Mouse (Mus musculus) spleen, adult 2 months (tissue): ENCODE measurements around the gene Nkx1-2. TPM values are rescaled to one million over a fixed set of nuclear protein-coding genes. Genes with fewer than 3 reads are reported as not detected.

Experiments
- DNase-seq, 2 experiments: peaks; one replicate each; pipeline versions ENCODE4 v3.0.0 to v3.0.0-alpha.2; 2012 to 2021; ENCODE audit warnings: low spot score in 2 of 2, low read depth in 1 of 2
- H3K27ac ChIP-seq: fragments of 200-500 bp; 2 replicates; pipeline ENCODE4 v1.5.1; 2012; ENCODE audit warnings: low read length, inconsistent platforms; ENCODE audit not compliant: insufficient read depth
- H3K27me3 ChIP-seq: fragments of 200-500 bp; 2 replicates; pipeline ENCODE4 v1.6.1; 2012; ENCODE audit warnings: mild to moderate bottlenecking, moderate library complexity, low read length, inconsistent platforms; ENCODE audit not compliant: control insufficient read depth, insufficient read depth
- H3K36me3 ChIP-seq: fragments of 200-500 bp; 2 replicates; pipeline ENCODE4 v1.6.1; 2012; ENCODE audit warnings: mild to moderate bottlenecking, low read length, inconsistent platforms; ENCODE audit not compliant: control insufficient read depth, insufficient read depth
- H3K4me1 ChIP-seq: fragments of 200-500 bp; 2 replicates; pipeline ENCODE4 v1.6.1; 2011; ENCODE audit warnings: inconsistent platforms; ENCODE audit not compliant: control insufficient read depth, insufficient read depth, insufficient read length
- H3K4me3 ChIP-seq: fragments of 200-500 bp; 2 replicates; pipeline ENCODE4 v1.5.1; 2011; ENCODE audit warnings: mild to moderate bottlenecking, inconsistent platforms; ENCODE audit not compliant: insufficient read depth, insufficient read length; ENCODE audit errors: extremely low read depth
- CTCF ChIP-seq: fragments of 200-500 bp; IDR thresholded peaks from 2 replicates; pipeline ENCODE4 v1.5.1; 2011; ENCODE audit warnings: mild to moderate bottlenecking, inconsistent platforms; ENCODE audit not compliant: insufficient read depth, insufficient read length, insufficient replicate concordance; ENCODE audit errors: extremely low read depth
- POLR2A ChIP-seq: fragments of 200-500 bp; IDR thresholded peaks from 2 replicates; pipeline ENCODE4 v1.6.1; 2011; ENCODE audit warnings: low read depth, low read length, inconsistent platforms
- WGBS: fragments of 180-500 bp; shearing (Covaris S2); methylation state at CpG from one replicate; pipeline ENCODE4 v1.1.7; 2018; 5-methylcytosine and 5-hydroxymethylcytosine counted together
- polyA plus RNA-seq: library from polyadenylated mRNA; depleted of rRNA; stranded (reverse); fragments of >200 nt; gene quantifications from 2 replicates; pipeline ENCODE4 v1.2.3, GENCODE M21; 2012

The Nkx1-2 gene
- polyA plus RNA-seq, 1 experiment, result 0.19 TPM

DNA sequence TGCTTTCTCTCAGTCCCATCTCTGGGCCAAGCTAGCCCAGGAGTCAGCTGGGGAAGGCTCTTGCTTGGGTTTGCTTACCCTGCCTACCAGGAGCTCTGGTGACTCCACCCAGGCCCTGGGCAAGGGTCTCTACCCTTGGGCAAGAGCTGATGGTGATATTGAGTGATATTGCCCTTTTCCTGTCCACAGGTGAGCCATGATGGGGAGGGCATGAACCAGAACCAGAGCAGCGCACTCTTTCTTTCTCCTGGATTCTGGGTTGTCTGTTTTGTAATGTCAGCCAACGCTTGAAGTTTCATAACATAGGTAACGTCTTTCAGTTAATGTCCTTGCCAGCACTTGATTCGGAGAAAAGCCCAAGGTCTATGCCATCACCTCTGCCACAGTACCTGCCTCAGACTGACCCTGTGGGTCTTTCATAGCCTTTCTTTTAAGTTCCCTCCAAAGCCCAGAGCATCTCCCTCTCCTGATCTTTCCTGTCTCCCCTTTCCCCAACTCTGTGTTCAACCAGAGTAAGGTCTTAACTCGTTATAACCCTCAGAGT lies 17.7 kb upstream of the Nkx1-2 start:
- H3K4me1 ChIP-seq, result no peaks in the 10 kb centered on the region
- no peak overlapping the region for H3K4me3 ChIP-seq
- no peak for DNase-seq
- no peaks in the 10 kb centered on the region for H3K36me3 ChIP-seq
- WGBS, result 94% methylated on average over 5 of the region's 5 CpGs
- H3K27ac ChIP-seq, result no peak overlapping the region
- H3K27me3 ChIP-seq, result no peaks in the 10 kb centered on the region
- TF ChIP-seq POLR2A (no peak), CTCF (no peak)

GRCm38 (mm10) chr7:132616391-132616790 lies 17.0 kb upstream of the Nkx1-2 start:
- no peak for DNase-seq
- Histone ChIP-seq H3K27me3 (no peaks in the 10 kb centered on the region), H3K36me3 (no peaks in the 10 kb centered on the region), H3K4me3 (no peak overlapping the region), H3K27ac (no peak overlapping the region), H3K4me1 (no peaks in the 10 kb centered on the region)
- WGBS, result 87% methylated on average over 6 of the region's 6 CpGs
- no peak for TF ChIP-seq POLR2A
- TF ChIP-seq CTCF, result no peak

DNA sequence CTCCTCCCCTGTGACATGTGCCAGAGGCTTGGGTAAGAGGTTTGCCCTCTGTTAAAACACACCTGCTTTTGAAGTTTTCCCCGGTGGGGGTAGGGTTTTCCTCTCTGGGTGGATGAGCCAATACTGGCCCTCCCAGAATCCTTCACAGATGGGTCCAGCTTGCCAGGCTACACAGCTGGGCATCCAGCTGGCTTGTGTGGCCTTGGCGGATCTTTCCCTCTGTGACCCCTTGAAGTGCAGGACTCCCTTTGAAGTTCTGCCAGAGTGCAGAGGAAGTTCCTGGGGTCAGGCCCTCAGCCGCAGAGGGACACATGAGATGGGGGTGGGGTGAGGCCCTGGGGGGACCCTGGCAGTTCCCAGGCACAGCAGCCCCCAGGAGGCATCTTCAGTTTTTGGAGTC lies 15.9 kb upstream of the Nkx1-2 start:
- Histone ChIP-seq H3K27me3 (no peaks in the 10 kb centered on the region), H3K36me3 (no peaks in the 10 kb centered on the region), H3K4me1 (no peaks in the 10 kb centered on the region), H3K27ac (no peak overlapping the region), H3K4me3 (no peak overlapping the region)
- DNase-seq, result no peak
- TF ChIP-seq POLR2A (no peak), CTCF (no peak)
- 44% methylated on average over 3 of the region's 3 CpGs for WGBS

GRCm38 (mm10) chr7:132611530-132611929 lies 12.1 kb upstream of the Nkx1-2 start:
- Histone ChIP-seq H3K4me3 (no peak overlapping the region), H3K36me3 (no peaks in the 10 kb centered on the region), H3K27me3 (no peaks in the 10 kb centered on the region), H3K4me1 (no peaks in the 10 kb centered on the region), H3K27ac (no peak overlapping the region)
- DNase-seq, result no peak
- 97% methylated on average over 8 of the region's 8 CpGs for WGBS
- no peak for TF ChIP-seq POLR2A
- no peak for TF ChIP-seq CTCF

GRCm38 (mm10) chr7:132610468-132611318 lies 11.3 kb upstream of the Nkx1-2 start, which contains the start of gene Lhpp:
TSS of gene Lhpp (plus strand) at chr7:132610638.
- peak; percentile 65 to 69 for DNase-seq
- TF ChIP-seq CTCF (no peak), POLR2A (no peak)
- Histone ChIP-seq H3K4me1 (no peaks in the 10 kb centered on the region), H3K27me3 (no peaks in the 10 kb centered on the region), H3K36me3 (no peaks in the 10 kb centered on the region), H3K4me3 (peak within 1 kb of the TSS; percentile 77), H3K27ac (peak within 1 kb of the TSS; percentile 16; the same call in 1 of the 2 replicates)
- 8% methylated on average over 44 of the region's 44 CpGs for WGBS

DNA sequence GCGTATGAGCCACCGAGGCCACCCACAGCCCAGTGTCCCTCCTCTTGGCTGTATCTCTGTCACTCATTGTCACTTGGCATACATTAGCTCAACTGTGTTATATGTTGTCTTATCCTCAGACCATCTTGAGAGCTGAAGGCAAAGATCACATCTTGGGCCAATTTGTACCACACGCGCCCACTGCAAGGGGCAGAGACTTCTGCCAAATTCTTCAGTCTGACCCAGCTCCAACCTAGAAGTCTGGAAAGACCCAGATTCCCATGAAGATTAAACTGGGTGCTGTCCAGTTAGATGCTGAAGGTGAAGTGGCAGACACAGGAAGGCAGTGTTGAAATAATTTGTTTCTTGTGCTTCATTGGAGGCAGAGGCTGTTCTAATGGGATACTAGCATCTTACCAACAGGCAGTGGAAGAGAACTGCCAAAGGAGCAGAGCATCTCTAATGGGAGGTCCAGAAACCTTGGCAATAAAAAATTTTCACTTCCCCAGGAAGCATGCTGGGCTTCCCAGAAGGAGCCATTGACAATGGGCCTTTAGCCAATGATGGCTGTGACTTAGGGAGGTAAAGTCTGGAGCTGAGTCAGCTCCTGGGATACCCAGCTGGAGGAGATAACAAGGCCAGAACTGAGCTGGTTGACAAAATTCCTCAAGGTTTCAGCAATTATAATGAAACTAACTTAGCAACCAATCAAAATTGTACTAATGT lies 9.0 kb upstream of the Nkx1-2 start:
- Histone ChIP-seq H3K4me3 (no peak overlapping the region), H3K4me1 (no peaks in the 10 kb centered on the region), H3K27me3 (no peaks in the 10 kb centered on the region), H3K36me3 (no peaks in the 10 kb centered on the region), H3K27ac (no peak overlapping the region)
- DNase-seq, result no peak
- no peak for TF ChIP-seq CTCF
- no peak for TF ChIP-seq POLR2A
- WGBS, result 93% methylated on average over 4 of the region's 4 CpGs
